Mouse (Mus musculus): ENCODE measurements around the gene Cdk17.

The Cdk17 gene

DNA sequence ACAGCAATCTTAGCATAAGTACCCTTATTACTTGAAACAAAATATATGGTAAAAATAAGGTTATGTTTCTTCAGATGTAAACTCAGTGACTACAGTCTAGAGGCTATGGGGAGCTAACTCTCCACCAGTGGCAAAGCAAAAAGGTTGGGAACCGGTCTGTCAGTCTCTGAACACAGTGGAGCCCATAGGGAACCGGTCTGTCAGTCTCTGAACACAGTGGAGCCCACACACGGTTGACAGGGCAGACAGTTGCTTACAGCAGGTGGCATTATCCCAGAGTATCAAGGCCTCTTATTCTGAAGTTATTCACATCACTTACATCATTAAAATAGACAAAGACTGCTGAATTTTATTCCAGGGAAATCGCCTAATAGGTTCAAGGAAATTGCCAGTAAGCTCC, 70.8 kb downstream of the Cdk17 start:
- DNase-seq (ENCODE audit: low spot score): no peak

DNA sequence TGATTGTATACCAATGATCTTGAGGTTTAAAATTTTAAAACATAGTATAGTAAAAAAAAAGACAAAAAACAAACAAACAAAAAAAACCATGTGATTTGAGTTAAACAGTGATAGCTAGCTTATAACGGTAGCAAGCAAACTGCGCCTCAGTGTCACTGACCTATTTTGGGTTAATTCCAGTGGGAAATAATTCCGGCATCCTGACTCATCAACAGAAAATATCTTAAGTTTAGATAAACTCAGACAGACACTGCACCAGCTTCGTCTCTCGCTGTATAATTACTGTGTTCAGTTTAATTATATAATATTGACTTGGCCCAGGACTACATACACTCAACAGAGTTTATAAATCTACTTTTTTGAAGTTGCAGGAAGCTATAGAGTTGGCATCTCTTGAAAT, 71.2 kb downstream of the Cdk17 start:
- no peak for DNase-seq (ENCODE audit: low spot score)

DNA sequence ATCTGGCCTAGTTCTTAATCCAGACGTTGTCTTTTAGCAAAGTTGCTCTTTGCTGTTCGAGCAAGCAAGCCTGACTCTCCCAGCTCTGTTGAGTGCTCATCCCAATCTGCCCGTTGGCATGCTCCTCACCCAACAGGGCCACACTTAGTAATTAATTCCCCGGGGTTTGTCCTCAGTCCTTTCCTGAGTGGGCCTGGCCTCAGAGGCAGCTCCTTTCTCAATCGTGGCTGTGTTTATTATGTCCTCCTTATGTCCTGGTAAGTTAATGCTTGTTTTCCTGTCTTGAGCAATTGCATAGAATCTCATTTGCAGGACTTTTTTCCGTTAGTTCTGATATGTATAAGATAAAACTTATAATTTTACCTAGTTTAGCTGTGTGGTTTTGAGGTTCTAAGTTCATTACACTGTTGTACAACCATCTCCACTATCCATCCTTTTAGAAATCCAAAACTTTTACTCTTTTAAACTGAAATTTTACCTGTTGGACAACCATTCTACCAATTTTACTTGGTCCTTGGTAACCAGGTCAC, 73.1 kb downstream of the Cdk17 start:
- DNase-seq (ENCODE audit: low spot score): no peak

DNA sequence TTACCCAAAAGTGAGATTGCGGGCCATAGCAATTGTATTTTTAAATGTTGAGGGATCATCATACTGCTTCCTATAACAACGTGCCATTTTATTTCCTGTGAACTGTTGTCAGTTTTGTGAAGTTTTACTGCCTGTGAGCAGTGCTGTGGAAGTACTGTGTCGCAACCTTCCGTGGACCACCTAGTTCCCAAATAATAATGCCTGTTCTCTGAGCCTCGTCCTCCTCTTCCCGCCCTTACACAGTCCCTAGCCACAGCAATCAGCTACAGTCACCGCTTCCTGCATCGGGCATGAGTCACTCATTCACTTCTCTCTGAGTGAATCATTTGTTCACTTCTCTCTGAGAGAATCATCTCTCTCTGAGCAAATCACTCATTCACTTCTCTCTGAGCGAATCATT, 74.0 kb downstream of the Cdk17 start:
- DNase-seq (ENCODE audit: low spot score): no peak

DNA sequence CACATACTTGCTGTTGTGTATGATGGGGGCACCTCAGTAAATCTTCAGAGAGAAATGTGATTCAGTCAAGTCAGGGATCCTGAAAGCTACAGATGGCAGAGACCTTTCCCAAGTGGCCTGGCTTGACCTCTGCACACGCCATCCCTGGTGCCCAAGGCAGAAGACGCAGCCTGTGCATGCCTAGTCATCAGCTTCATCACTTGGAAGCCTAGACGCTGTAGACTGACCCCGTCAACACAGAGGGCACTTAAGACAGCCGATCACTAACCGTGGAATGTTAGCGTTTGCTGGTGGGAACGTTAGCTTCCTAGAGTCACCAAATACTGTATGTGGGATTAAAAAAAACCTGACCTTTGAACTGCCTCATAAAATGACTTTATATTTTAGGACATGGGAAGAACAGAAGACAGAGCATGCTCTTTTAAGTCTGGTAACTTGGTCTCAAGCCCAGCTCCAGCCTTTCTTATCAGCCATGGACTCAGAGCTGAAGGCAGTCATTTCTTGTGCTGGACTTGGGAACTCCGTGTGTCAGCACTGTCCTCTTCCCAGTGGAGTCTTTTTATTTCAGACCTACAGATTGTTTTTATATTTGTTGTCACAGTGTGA, 78.6 kb downstream of the Cdk17 start:
- DNase-seq (ENCODE audit: low spot score): no peak

DNA sequence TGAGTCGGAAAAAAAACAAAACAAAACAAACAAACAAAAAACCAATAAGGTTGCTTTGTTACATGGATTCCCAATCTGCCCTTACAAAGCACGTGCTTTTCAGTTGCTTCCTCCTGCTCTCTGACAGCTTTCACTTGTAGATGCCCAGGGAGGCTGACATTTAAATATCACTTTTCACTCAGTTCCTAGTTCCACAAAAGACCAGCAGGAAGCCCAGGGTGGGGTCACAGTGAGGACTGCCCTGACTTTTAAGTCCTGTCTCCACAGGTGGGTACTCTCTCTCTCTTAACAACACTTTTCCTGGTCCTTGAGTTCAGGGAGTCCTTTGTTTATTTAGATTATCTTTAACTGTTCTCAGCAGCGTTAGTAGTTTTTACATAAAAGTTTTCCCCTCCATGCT, 81.5 kb downstream of the Cdk17 start:
- no peak for DNase-seq (ENCODE audit: low spot score)

DNA sequence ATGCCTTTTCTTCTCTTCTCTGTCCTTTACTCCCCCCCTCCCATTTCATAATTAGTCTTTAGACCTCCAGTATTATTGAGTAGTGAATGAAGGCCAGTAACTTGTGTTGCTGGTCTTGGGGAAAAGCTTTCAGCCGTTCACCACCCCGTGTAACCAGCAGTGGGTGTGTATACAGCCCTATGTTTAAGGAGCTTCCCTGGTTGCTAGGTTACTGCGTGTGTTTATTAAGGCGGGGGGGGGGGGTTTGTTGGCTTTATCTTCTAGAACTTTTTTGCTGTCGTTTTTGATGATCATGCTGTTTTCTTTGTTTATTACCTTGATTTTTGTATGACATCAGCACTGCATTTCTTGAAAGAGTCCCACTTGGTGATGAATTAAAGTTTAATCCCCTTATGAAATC, 82.2 kb downstream of the Cdk17 start:
- no peak for DNase-seq (ENCODE audit: low spot score)

DNA sequence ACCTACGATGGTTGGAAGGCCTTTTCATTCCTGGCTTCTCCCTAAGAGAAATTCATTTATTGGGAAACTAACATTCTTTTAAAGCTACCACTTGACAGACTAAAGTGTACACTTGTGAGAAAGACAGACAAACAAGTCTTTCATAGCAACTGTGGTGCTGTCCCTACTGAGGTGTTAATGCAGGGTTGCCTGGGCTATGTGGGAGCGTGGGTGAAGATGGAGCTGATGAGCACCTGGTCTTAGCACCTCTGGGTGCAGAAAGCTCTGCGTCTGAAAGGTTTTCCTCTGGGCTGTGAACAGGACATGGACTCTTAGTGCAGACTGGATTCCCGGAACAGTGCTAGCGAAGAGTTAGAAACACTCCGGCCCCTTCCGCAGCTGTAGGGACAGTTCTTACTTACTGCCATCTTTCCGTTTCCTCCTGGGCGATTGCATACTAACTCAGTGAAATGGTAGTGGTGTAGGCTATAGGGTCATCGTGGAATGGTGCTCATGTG, 83.6 kb downstream of the Cdk17 start:
- no peak for DNase-seq (ENCODE audit: low spot score)

DNA sequence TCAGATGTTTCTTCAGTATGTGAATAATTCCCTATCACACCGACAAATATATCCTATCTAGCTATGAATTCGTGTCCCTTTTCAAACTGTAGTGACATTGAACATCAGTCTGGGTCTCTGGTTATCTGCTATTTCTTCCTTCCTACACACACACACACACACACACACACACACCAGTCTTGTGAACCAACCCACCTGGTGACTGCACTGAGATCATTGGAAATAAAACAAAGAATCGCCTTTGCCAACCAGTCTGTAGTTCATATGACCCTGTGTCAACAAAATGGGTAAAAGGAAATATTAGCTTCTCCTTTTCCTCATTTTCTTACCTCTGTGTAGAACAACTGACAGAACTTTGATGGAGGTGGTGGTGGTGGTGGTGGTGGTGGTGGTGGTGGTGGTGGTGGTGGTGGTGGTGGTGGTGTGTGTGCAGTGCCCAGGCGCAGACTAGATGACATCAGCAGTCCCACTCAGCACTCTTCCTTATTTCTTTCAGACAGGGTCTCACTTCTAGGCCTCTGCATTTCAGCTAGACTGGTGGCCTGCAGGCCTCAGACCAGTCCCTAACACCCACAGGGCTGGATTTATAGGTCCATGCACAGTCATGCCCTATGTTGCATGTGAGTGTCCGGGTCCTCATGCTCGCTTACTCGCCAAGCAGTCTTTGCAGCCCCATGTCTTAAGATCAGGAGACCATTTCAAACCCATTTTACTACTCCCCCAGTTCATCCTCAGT, 85.7 kb downstream of the Cdk17 start:
- no peak for DNase-seq (ENCODE audit: low spot score)

DNA sequence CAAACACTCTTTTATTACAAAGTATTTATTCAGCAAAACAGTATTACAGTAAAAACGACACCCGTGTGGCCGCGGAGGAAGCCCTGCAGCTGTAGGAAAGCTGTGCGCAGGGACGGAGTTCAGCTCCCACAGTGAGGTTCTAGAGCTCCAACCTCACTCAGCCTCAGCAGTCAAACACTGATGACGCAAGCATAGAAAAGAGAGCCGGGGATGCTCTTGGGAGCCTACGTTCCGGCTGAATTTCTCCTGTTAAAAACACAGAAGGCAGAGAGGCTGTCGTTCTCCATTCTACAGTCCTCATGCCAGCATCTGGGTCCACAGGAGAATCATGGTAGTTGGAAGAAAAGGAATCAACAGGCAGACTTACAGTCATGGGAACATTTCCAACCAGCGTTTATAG, 86.7 kb downstream of the Cdk17 start:
- DNase-seq (ENCODE audit: low spot score): no peak

DNA sequence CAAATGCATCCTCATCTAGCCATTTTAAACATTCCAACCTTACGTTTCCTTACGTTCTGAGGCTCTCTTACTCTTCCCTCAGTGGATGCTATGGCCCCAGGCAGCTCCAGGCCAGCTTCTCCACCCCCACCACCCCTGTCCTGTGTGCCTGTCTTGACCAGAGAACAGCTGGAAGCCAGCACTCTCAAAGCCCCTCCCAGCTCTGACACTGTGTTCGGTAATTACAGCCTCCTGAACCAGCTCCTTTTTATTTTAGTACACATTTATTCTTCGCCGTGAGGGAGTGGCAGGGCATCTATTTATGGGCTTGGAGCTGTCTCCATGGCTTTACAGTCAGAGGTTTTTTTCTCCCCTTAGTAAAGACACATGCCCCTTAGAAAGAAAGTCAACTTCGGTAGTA, 87.2 kb downstream of the Cdk17 start:
- no peak for DNase-seq (ENCODE audit: low spot score)

DNA sequence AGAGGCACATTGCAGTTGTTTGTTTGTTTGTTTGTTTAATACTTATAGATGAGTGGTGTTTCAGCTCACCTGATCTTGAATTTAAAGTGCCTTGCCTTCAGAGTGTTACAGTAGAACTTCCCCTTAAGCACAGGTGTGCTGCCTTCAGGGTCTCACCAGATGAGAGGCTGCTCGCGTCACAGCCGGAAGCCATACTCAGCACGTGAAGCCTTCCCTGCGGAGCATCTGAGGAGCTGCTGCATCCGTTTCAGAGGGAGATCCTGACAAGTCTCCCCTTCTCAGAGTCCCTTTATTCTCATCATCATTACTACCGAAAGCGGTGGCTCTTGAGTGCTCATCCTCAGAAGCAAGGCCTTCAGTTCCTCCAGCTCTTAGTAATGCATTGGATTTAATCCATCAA, 87.7 kb downstream of the Cdk17 start:
- DNase-seq (ENCODE audit: low spot score): no peak

DNA sequence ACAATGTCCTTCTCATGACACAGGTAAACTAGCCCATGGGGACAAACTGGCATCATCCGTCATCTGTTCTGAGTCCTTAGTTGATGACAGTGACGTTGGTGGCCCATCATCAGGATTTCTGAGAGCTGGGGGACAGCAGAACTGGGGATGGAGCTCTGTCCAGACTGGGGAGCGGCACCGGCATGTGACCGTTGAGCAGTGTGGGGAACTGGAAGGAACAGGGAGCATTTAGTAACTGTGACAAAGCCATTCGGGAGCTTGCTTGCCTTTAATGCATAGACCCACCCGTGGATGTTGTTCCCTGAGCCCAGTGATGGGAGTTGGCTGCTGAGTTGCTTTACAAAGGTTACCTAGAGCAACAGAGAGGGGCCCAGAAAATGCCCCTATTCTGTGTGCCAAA, 89.2 kb downstream of the Cdk17 start:
- DNase-seq (ENCODE audit: low spot score): no peak

DNA sequence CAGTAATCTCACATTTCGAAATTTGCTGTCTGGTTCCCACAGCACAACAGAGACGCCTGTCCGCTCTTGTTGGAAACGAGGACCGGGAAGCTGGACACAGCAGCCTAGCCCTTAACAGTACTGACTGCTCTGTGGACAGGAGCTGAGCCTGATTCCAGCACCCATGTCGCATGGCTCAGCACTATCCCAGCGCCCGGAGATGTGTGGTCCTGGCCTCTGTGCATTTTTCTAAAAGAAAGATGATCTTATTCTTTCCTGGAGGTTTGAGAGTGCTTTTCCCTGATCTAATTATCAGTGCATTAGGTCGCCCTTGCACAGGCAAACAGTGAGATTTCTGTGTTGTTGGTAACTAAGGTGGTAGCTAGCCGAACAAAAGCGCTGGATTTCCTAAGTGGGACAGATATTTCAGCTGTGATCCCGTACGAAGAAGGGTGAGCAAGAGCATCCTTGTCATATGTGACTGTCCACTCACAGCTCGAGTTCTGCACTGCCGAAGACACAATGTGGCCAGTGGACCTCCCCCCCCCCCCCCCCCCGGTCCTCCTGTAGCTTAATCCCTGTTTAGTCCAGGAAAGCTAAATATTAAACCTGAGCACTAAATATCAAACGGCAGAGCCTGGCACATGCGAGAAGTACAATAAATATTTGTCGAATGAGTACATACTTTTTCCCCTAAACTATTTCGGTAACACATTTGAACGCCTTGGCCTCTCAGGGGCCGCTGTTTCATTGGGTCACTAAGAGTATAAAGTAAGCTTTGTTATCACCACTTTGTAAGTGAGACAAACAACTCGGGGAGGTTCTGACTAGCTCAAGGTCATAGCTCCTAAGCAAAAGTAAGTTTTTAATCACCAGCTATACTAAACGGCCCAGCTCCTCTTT, 90.0 kb downstream of the Cdk17 start:
- DNase-seq (ENCODE audit: low spot score): no peak

DNA sequence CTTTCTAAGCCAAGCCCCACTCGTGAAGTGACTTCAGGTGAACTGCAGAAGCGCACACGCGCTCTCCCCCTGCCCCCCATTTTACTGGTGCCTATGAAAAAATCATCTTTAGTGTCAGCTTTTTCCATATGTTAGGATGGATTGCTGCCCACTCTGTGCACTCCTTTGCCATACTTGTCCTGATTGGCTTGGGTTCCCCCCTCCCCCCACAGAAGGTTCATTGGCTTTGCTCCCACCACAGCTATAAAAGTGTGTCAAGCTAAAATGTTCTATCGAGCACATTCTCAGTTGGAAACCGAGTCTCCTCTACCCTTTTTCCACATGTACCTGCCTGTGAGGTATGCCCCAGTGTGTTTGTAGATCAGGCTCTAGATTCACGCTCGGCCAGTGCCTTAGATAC, 90.8 kb downstream of the Cdk17 start:
- DNase-seq (ENCODE audit: low spot score): no peak

DNA sequence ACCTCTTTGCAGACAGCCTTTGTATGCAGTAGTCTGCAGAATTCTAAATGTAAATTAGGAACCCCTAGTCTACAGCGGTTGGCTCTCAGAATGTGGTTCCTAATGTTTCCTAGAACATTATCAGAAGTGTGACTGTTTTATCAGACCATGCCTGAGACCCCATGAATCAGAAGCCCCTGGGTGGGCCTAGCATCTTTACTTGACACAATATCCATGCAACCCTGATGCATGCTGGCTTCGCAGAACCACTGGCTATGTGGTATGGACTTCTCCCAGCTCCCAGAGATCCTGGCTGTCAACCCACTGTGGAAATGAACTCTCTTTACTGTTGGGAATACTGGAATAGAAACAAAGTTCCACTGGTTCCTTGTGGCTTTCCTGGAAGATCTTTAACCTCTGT, 92.0 kb downstream of the Cdk17 start:
- DNase-seq (ENCODE audit: low spot score): no peak

DNA sequence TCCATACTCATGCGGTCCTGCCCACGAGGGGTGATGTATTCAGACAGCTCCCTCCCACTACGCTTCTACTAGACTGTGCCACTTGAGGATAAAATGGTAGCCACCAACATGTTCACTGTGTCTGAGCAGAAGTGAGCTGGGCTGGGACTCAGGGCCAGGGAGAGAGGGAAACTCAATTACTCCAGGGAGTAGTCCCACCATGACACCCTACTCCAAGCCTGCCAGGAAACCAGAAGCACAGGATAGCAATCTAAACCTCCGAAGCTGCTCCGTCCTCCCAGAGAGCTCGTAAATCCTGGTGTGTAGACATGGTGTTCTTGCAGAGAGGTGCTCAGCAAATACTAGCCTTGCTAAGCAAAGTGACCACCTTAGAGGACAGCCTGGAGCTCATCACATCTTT, 92.5 kb downstream of the Cdk17 start:
- no peak for DNase-seq (ENCODE audit: low spot score)

DNA sequence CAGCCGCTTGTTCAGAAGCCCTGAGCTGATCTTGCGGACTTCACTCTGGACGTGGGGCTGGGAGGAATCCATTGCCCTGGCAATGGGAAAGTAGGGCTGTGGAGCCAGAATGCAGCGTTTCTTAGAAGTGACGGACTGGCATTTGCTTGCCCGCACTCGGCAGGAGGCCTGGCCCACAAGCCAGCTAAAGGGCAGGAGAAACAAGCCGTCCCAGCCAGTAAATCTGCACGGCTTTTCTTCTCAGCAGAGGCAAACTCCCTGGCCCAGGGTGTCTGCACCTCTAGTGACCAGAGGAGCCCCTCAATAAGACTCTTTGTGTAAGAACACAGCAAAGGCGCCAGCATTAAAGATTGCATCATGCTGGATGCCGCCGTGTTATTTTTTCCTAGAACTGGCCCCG, 94.6 kb downstream of the Cdk17 start:
- no peak for DNase-seq (ENCODE audit: low spot score)

DNA sequence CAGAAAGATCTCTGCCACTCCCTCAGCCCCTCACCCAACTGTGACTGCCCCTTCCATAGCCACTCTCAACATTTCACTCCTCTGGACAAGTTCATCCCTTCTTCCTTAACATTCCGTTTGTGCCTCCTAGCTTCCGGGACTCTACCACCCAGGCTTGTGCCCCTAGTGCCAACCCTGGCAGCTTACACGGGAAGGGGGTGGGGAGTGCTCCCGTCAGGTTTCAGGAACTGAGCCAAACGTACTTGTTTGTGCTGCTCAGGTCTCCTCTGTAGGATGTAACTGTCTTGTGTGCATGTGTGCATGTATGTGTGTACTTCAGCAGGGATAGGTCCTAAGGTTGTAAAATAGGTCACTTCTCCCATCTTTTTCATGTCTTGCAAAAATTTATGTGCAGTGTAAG, 99.2 kb downstream of the Cdk17 start:
- DNase-seq (ENCODE audit: low spot score): no peak

DNA sequence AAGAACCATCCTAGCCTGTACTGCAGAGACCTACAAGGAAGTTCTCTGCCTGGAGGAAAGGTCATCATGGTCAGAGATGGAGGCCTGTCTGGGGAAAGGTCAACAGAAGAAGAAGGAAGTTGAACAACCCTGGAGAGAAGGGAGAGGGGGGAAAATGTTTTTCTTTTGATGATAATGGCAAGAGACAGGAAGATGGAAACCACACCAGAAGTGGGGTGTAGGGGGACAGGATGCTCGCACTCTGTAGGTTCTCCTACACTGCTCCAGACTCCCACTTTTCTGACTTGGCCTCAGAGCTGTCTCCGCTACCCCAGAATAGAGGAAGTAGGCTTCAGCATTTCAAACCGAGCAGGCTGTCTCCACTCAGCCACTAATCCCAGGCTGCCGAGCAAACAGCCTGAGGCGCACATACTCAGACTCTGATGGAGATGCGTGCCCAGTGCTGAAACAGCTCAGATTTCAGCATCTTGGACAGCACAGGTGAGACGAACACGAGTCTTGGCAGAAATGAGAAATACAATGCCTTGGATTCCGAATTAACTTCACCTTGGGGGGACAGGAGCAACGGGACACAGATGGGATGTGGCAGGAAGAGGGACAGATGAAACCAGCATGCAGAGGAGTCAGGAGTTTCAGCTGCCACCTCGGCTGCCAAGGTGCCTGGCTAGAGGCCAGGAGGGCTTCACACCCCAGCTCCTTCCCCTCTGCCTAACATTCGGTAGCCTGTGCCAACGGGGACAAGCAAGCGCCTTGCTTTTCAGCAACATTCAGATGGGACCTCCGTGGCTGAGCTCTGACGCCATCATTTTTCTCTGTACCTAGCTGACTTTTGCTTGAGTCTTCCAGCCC, 100.7 kb downstream of the Cdk17 start:
- DNase-seq (ENCODE audit: low spot score): peak; percentile 44

DNA sequence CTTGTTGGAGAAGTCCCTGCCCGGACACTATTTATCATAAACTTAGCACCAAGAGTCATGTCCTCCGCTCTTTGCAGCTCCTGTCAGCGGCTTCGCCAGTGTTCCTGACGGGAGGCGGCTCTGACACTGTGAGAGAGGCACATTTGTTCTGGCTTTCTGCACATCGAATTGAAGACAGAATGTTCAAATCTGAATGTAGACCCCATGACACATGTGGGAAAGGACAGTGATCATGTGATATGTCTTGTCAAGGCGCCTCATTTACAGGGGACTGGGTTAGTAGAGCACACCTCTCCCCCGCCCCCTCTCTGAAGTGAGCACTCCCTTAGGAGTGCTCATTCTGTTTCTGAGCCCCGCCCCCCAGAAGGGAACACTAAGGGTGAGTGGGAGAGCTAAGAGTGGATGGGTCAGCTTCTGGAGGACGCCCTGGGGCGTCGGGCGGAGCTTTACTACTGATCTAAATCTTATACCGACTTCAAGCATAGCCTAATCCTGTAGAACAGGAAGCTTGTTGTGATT, 101.4 kb downstream of the Cdk17 start:
- peak; percentile 54 for DNase-seq (ENCODE audit: low spot score)

DNA sequence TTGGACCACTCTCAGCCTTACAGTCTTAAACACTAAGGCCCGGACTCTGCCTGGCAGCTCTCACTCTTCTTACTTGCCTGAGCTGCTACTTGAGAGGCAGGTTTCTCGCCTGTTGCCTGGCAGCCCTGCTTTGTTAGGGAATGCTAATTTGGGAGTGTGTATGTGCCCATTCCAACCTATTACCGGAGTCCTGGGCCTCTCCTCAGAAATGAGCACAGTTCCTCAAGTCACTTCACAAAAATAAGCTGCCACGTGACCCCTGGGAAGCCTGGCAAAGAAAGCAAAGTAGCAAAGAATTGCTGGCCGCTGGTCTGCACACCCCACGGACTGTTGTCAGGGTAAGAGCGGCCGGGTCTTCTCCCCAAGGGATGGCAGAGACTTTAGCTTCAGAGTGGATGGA, 102.8 kb downstream of the Cdk17 start:
- DNase-seq (ENCODE audit: low spot score): peak; percentile 58
